Mouse (Mus musculus): Measurements from ENCODE around the gene Fibp.
"Not testable (repeated sequence)": the region's sequence is repeated elsewhere in the genome, so short reads cannot be mapped to it uniquely, and the experiment has no call there.

The Fibp gene

DNA sequence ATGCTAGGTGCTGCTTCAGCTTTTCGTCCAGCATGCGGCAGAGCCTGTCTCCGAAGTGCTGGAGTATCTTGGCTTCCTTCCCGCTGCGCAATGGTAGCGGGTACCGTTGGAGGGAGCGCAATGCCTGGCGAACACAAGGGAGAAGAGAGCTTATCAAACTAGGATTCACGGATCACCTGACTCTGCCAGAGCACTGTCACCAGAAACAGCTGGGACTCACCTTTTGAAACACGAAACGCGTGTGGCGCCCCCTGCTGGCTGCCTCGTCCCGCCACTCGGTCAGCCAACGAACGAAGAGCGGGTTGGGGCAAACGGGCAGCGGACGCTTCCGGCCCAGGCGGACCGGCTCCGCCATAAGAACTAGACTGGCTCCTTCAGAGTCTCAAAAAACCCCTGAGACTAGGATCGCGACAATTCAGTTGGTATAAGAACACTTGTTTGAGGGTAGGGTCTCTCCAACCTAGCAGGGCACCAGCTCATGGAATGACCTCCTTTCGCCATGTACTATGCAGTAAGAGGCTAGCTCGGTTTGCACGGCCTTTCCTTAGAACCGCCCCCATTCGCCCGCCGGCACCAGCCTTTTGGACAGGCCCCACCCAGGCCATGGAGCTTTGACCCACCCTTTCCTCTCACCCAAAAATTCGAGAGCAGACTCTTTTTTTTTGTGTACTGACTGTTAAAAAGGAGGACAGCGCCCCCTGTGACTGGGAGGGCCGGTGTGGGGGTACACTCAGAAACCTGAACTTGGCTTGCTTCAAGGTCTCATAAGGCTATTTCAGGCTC, 27.5 kb downstream of the Fibp start, which contains the start of gene Mus81:
Mus81 (minus strand) TSS at position 635 of the 783 bp plus-strand sequence.
- ATAC-seq (ENCODE audit: low TSS enrichment): peak; percentile 25

GRCm38 (mm10) chr19:5488878-5489571, 28.6 kb downstream of the Fibp start:
- ATAC-seq (ENCODE audit: low TSS enrichment): peak; percentile 56

GRCm38 (mm10) chr19:5489721-5490120, 29.3 kb downstream of the Fibp start:
- not testable (repeated sequence) for ATAC-seq (ENCODE audit: low TSS enrichment)

- peak; percentile 56 for ATAC-seq (ENCODE audit: low TSS enrichment)
Measured at GRCm38 (mm10) chr19:5490313-5490897, 30.0 kb downstream of the Fibp start, which contains the start of gene Cfl1. Gene Cfl1 (plus strand): TSS chr19:5490455.

DNA sequence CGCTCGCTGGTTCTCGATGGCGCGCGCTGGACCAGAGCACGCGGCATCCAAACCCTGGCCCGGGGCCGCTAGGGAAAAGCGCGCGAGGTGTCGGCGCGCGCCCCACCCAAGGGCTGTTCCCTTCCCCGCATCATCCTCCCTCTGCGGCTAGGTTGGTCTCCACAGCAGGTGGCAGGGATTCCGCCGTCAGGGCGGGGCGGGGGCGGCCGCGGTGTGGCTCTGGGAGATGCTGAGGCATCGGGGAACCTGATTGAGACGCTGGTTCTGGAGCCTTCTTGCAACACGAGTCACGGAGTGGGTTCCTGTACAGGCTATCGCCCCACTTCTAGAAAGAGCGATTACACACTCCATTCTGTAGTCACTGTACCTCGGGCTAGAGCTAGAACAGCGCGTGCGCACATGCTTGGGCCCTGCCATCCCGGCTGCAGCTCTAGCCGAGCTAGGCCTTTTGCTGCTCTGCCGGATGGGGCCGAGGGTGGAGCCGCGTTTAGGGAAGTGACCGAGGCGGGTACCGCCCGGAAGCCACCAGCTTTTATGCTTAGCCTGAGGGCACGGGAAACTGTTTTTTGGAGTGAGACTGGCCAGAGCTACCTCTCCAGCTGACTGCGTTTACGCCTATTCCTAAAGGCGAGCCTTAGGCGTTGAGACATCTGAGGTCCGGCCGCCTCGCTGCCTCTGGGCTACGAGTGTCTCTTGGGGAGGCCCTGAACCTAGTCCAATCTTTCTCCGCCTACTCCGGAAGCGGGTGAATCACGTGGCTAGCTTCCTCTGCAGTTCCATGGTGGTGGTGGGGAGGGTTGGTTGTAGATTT, 30.7 kb downstream of the Fibp start:
- ATAC-seq (ENCODE audit: low TSS enrichment): peak; percentile 13; the same call in 1 of the 2 replicates

DNA sequence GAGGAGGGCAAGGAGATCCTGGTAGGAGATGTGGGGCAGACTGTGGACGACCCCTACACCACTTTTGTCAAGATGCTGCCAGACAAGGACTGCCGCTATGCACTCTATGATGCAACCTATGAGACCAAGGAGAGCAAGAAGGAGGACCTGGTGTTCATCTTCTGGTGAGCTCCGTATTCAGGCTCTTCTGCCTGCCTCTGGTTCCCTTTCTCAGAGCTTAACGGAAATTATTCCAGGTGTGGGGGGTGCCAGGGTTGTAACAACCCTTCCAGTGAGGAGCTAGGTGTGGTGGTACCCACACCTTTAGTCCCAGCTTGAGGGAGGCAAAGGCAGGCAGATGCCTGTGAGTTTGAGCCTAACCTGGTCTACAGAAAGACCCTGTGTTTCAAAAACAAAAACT, 32.2 kb downstream of the Fibp start:
- no peak for ATAC-seq (ENCODE audit: low TSS enrichment)

GRCm38 (mm10) chr19:5493301-5493721, 32.9 kb downstream of the Fibp start:
- ATAC-seq (ENCODE audit: low TSS enrichment): not testable (repeated sequence)

- no peak for ATAC-seq (ENCODE audit: low TSS enrichment)
Measured at GRCm38 (mm10) chr19:5494314-5494713, 33.9 kb downstream of the Fibp start.

GRCm38 (mm10) chr19:5495353-5496051, 35.1 kb downstream of the Fibp start:
- ATAC-seq (ENCODE audit: low TSS enrichment): no peak

- ATAC-seq (ENCODE audit: low TSS enrichment): no peak
Measured at GRCm38 (mm10) chr19:5496052-5496370, 35.6 kb downstream of the Fibp start.

DNA sequence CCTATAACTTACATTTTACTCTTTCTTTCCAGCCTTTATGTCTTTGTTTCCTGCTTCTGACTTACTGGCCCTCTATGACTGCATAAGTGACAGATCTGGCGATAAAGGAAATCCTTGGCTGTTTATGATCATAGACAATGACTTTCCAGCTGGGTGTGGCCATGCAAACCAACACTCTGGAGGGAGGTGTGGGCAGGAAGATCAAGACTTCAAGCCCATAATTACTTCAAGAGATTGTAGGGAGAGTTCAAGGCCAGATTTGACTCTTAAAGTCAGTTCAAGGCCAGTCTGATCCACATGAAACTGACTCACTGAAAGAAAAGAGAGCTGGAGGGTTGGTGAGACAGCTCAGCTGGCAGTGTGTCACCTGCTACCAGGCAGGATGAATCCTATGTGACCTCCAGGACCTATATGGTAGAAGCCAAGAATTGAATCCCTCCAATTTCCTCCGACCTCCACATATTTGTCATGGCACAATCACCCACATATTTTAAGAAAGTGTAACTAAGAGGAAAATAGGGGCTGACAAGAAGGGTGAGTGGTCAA, 40.0 kb downstream of the Fibp start:
- no peak for ATAC-seq (ENCODE audit: low TSS enrichment)

- ATAC-seq (ENCODE audit: low TSS enrichment): no peak
Measured at GRCm38 (mm10) chr19:5503687-5504086, 43.3 kb downstream of the Fibp start, which contains the start of gene 1700020D05Rik. Gene 1700020D05Rik (minus strand): TSS chr19:5503787.

DNA sequence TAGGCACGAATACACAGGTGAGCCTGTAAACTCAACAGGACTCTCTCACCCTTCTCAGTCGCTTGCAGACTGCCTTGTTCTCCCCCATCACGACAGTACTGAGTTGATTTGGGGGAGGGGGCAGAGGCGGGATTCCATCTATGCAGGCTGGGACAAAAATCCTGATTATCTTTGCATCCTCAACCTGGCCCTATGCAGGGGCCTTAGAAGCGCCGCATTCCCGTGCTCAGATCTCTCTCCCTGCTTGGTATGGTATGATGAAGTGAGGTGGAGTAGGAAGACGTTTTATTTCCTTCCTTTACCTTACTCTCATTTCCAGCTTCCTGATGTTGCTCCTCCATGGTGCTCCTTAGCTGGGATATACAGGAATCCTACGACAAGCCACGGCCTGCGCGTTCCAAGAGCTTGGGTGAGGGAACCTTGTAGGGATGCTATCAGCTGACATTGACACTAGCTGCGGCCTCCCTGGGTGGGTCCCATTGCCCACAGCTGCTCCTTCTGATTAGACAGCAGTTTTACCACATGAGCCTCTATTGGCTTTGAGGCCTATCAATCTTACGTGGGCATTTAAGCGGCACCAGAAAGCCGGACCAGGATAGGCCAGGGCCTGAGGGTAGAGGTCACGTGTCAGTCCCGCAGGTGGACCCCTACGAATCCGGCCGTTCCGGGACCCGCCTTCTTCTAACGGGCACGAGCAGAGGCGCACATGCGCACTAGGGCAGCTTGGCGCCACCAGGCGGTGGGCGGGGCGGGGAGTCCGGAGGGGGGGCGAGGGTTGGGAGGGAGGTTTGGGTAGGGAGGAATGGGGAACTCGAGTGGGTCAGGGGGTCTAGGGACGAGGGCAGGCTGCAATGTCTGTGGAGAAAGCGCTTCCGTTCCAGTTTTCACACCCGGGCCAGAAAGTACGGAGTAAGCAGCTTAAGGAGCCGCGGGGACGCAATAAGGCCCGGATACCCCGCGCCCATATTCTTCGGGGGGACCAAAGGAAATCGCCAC, 49.9 kb downstream of the Fibp start, which contains the start of gene Snx32:
Snx32 (minus strand) TSS at position 508 of the 996 bp plus-strand sequence.
- peak; percentile 99 for ATAC-seq (ENCODE audit: low TSS enrichment)

DNA sequence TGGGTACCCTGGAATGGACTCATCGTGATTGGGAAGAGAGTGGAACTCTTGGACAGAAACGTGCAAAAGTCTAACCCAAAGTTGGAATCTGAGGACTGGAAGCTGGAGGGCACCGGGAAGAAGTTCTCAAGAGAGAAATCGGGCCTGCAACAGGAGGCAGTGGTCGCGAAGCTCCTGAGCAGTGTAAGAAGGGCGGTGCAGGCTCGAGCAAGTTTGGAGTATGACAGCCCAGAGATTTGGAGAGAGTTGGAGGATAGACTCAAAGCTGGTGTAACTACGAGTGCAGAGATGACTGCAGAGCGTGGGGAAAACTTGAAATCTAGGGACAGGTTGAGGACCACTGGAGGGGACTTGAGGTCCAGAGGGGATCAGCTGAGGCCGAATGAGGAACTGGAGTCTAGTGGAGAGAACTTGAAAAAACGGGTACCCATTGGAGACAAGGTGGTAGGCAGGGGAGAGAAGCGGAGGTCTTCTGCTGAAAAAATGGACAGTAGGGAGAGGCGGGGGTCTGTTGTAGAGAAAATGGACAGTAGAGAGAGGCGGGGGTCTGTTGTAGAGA, 50.7 kb downstream of the Fibp start:
- no peak for ATAC-seq (ENCODE audit: low TSS enrichment)

DNA sequence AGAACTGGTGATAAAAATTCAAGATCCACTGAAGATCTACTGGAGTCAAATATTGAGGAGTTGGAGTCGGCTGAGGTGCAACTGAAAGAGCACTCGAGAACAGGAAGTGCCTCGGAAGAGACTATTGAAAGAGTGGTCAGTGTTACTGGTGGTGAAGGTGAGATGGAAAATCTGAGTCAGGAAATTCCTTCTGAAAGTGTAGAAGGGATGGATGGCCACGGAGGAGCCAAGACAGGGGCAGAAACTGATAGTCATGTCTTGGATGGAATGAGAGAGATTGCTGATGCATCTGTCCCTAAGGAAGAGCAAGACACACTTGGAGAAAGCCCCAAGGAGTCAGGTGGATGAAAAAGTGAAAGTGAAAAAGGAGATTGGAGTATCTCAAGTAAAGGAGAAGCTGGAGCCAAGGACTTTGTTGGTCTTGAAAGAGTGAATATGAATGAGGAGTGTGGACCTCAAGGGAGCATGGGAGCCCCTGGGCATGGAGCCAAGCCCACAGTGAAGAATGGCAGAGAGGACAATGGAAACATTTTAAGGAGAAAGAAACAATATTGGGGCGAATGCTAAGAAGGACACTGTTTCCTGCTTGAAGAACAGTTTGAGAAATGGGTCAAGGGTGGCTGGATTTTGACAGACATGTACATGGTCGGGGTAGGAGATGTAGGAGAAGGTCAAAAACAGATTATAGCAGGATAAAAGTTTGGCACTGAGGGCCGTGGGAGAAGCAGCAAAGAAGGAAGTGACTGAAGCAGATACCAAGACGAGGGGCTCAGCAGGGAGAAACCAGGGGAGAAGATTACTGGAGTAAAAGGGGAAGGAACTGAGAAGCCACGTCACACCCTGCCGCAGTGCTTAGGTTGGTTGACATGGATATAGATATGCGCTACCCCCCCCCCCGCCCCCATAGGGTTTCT, 51.9 kb downstream of the Fibp start:
- ATAC-seq (ENCODE audit: low TSS enrichment): no peak

DNA sequence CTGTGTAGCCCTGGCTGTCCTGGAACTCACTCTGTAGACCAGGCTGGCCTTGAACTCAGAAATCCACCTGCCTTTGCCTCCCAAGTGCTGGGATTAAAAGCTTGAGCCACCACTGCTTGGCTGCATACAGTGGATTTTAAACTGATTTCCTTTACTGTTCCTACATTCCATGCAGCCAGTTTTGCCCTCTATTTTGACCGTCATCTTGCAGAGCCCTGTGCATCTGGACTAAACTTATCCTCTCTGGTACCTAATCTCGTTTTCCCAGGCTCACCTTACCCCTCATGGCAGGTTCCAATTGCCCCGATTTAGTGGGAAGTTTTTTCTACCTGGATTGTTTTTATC, 52.6 kb downstream of the Fibp start:
- no peak for ATAC-seq (ENCODE audit: low TSS enrichment)

Data from frontal cortex, adult (tissue).